Mouse (Mus musculus) heart, embryonic 13.5 days (tissue): ENCODE measurements at regions not wholly inside any gene's neighbourhood (a gene's known extent, or its start where the extent isn't known, plus 50 kb on each side); places are given as distances from the start of the nearest gene placed in this dataset.

Source experiments
- ATAC-seq: fragments of 200-750 bp; cut with Nextera tagmentation; 2 replicates; pipeline ENCODE4 v1.8.0; 2017; ENCODE audit warnings: moderate TSS enrichment; ENCODE audit not compliant: insufficient number of reproducible peaks, low FRiP score, low TSS enrichment; ENCODE audit errors: extremely low read depth
- H3K27ac ChIP-seq: fragments of 300-500 bp; sonication (generic); replicated peaks from 2 replicates; pipeline ENCODE4 v1.5.1; 2015; ENCODE audit warnings: moderate library complexity, mild to moderate bottlenecking, inconsistent platforms
- H3K27me3 ChIP-seq: fragments of 300-500 bp; sonication (generic); replicated peaks from 2 replicates; pipeline ENCODE4 v1.6.1; 2015; ENCODE audit warnings: mild to moderate bottlenecking, inconsistent platforms
- H3K36me3 ChIP-seq: fragments of 300-500 bp; sonication (generic); 2 replicates; pipeline ENCODE4 v1.6.1; 2015; ENCODE audit warnings: mild to moderate bottlenecking, inconsistent platforms
- H3K4me1 ChIP-seq: fragments of 300-500 bp; sonication (generic); 2 replicates; pipeline ENCODE4 v1.6.1; 2015; ENCODE audit warnings: inconsistent platforms
- H3K4me2 ChIP-seq: fragments of 300-500 bp; sonication (generic); 2 replicates; pipeline ENCODE4 v1.6.1; 2015; ENCODE audit warnings: inconsistent platforms, mild to moderate bottlenecking, moderate library complexity
- H3K4me3 ChIP-seq: fragments of 300-500 bp; sonication (generic); 2 replicates; pipeline ENCODE4 v1.5.1; 2015; ENCODE audit warnings: moderate library complexity, mild to moderate bottlenecking, inconsistent platforms
- H3K9ac ChIP-seq: fragments of 300-500 bp; sonication (generic); 2 replicates; pipeline ENCODE4 v1.6.1; 2015; ENCODE audit warnings: inconsistent platforms, mild to moderate bottlenecking, moderate library complexity
- H3K9me3 ChIP-seq: fragments of 300-500 bp; sonication (generic); 2 replicates; pipeline ENCODE4 v1.6.1; 2016; ENCODE audit warnings: inconsistent platforms
- whole genome bisulfite sequencing: fragments of 180-500 bp; shearing (Covaris S2); methylation state at CpG from one replicate; pipeline ENCODE4 v1.1.7; 2015; ENCODE audit warnings: mixed read lengths; 5-methylcytosine and 5-hydroxymethylcytosine counted together

DNA sequence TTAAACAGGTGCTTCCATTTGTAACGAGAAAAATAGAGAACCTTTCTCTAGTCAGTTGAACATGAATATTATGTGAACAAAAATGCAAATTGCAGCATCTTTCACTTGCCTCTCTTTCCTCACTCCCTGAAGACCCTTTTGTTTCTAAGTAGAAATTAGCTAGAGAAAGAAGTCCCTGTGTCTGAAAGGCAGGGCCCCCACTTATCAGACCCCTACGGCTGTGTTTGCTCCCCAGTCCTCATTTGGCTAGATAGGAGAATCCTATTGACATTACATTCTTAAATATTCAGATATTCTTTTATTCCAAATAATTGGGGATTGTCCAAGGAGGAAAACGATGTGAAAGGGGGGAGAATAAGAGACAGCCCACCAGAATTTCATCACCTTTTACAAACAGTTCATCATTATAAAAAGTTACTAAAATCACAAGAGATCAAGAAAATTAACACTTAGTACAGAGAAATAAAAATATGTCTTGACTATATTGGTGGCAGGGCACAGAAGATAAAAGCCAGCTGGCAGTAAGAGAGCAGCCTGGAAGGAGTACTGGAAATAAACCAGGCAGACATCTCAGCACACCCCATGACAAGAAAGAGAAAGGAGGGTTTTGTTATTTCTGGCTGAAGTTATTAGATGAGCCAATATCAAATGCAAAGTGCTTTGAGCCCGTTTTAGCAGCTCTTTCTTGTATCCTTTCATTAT is 687.3 kb upstream of the Nrsn1 start:
- Histone ChIP-seq H3K4me2 (no peak overlapping the region), H3K4me1 (peaks cover 15% of the 10 kb centered on the region), H3K4me3 (no peak overlapping the region), H3K9ac (no peak overlapping the region), H3K27ac (peak overlapping the region; percentile 62), H3K27me3 (no peaks in the 10 kb centered on the region), H3K36me3 (no peaks in the 10 kb centered on the region), H3K9me3 (no peaks in the 10 kb centered on the region)
- WGBS = 39% methylated on average over 4 of the region's 4 CpGs
- ATAC-seq = no peak

DNA sequence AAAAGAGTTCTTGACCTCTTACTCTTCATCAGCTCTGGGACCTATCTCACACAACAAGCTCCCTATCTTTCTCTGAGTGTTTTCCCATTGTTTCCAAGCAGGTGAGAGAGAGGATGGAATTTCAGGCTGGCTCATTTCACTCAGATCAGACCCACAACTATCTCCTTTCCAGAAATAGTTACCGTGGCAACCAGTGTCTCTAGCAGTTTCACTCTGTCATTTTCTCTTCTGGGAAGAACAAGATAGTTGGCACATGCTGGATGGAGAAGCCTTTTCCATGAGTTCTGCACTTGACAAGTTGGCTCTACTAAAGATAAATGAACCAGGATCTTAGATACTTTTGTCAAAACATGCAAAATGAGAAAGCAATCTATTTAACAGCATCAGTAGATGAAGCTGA is 667.3 kb upstream of the Nrsn1 start:
- no peaks in the 10 kb centered on the region for H3K36me3 ChIP-seq
- H3K4me2 ChIP-seq = no peak overlapping the region
- H3K9ac ChIP-seq = no peak overlapping the region
- no peak overlapping the region for H3K27ac ChIP-seq
- no peaks in the 10 kb centered on the region for H3K9me3 ChIP-seq
- 32% methylated on average over 1 of the region's 1 CpGs for WGBS
- no peak for ATAC-seq
- peaks cover 19% of the 10 kb centered on the region for H3K4me1 ChIP-seq
- no peaks in the 10 kb centered on the region for H3K27me3 ChIP-seq
- H3K4me3 ChIP-seq = no peak overlapping the region

GRCm38 (mm10) chr13:25933783-25934182 is 663.5 kb upstream of the Nrsn1 start:
- no peak for ATAC-seq
- no peaks in the 10 kb centered on the region for H3K27me3 ChIP-seq
- no peaks in the 10 kb centered on the region for H3K36me3 ChIP-seq
- 0 out of 2 replicates have a peak overlapping the region, but pooled peaks have one; percentile 24 for H3K9ac ChIP-seq
- peaks cover 19% of the 10 kb centered on the region for H3K4me1 ChIP-seq
- no peaks in the 10 kb centered on the region for H3K9me3 ChIP-seq
- WGBS = 30% methylated on average over 3 of the region's 3 CpGs
- no peak overlapping the region for H3K4me3 ChIP-seq
- H3K27ac ChIP-seq = peak overlapping the region; percentile 72
- no peak overlapping the region for H3K4me2 ChIP-seq

DNA sequence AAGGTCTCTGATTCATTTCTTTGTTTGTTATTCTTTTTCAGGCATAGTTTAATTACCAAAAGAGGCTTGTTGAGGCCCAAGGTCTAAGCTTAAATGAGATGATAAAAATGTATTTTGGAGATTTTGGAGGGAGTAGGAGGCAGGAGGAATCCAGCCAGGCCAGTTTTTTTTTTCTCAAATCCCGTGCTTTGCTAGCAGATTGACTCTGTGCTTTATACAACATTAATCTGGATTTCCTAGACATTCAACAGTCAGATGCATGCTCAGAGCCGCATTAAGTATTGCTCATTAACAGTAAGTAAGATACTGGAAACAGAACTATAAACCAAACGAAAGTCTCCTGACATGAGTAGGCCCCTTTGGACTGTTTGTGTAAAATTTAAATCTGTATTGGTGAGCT is 662.9 kb upstream of the Nrsn1 start:
- WGBS = 48% methylated on average over 3 of the region's 3 CpGs
- H3K9me3 ChIP-seq = no peaks in the 10 kb centered on the region
- H3K36me3 ChIP-seq = no peaks in the 10 kb centered on the region
- H3K4me2 ChIP-seq = no peak overlapping the region
- ATAC-seq = no peak
- no peaks in the 10 kb centered on the region for H3K27me3 ChIP-seq
- H3K27ac ChIP-seq = peak overlapping the region; percentile 72
- H3K4me1 ChIP-seq = peaks cover 19% of the 10 kb centered on the region
- no peak overlapping the region for H3K4me3 ChIP-seq
- 0 out of 2 replicates have a peak overlapping the region, but pooled peaks have one; percentile 24 for H3K9ac ChIP-seq

GRCm38 (mm10) chr13:25932810-25933209 is 662.5 kb upstream of the Nrsn1 start:
- H3K27ac ChIP-seq = no peak overlapping the region
- no peaks in the 10 kb centered on the region for H3K36me3 ChIP-seq
- no peak for ATAC-seq
- WGBS = 0% methylated on average over 1 of the region's 1 CpGs
- H3K27me3 ChIP-seq = no peaks in the 10 kb centered on the region
- H3K9ac ChIP-seq = no peak overlapping the region
- H3K4me1 ChIP-seq = peaks cover 16% of the 10 kb centered on the region
- no peak overlapping the region for H3K4me3 ChIP-seq
- no peaks in the 10 kb centered on the region for H3K9me3 ChIP-seq
- H3K4me2 ChIP-seq = no peak overlapping the region

GRCm38 (mm10) chr13:25932365-25932764 is 662.1 kb upstream of the Nrsn1 start:
- no peak for ATAC-seq
- H3K4me1 ChIP-seq = peaks cover 13% of the 10 kb centered on the region
- H3K36me3 ChIP-seq = no peaks in the 10 kb centered on the region
- no peaks in the 10 kb centered on the region for H3K9me3 ChIP-seq
- no peak overlapping the region for H3K4me2 ChIP-seq
- 0 out of 2 replicates have a peak overlapping the region, but pooled peaks have one; percentile 15 for H3K27ac ChIP-seq
- H3K4me3 ChIP-seq = no peak overlapping the region
- no peaks in the 10 kb centered on the region for H3K27me3 ChIP-seq
- WGBS = 80% methylated on average over 2 of the region's 2 CpGs
- H3K9ac ChIP-seq = no peak overlapping the region

DNA sequence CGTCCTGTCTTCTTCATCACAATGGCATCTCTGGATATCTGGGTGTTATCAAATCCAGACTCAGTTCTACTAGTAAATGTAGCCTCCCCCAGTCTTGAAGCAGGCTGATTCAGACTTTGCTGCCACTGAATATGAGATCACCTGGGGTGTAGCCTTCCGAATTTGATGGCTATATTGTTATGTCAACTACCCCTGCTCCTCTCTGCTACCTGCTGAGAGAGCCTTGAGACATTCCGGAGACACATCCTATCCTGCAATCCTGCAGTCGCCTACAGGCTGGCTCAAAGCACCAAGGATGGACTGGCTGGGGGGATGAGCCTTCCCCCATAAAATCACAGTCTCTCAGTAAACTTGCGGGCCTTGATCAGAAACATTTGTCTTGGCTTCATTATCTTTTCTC is 655.4 kb upstream of the Nrsn1 start:
- ATAC-seq = no peak
- Histone ChIP-seq H3K27ac (no peak overlapping the region), H3K36me3 (no peaks in the 10 kb centered on the region), H3K4me1 (peaks cover 15% of the 10 kb centered on the region), H3K9me3 (no peaks in the 10 kb centered on the region), H3K4me2 (no peak overlapping the region), H3K27me3 (no peaks in the 10 kb centered on the region), H3K4me3 (no peak overlapping the region), H3K9ac (no peak overlapping the region)
- WGBS = 77% methylated on average over 5 of the region's 5 CpGs

GRCm38 (mm10) chr13:25899871-25900270 is 629.6 kb upstream of the Nrsn1 start:
- Histone ChIP-seq H3K9me3 (no peaks in the 10 kb centered on the region), H3K27me3 (no peaks in the 10 kb centered on the region), H3K36me3 (no peaks in the 10 kb centered on the region), H3K4me3 (no peak overlapping the region), H3K4me2 (no peak overlapping the region), H3K27ac (no peak overlapping the region), H3K9ac (no peak overlapping the region), H3K4me1 (no peaks in the 10 kb centered on the region)
- 82% methylated on average over 5 of the region's 5 CpGs for WGBS
- ATAC-seq = no peak

- no peak for ATAC-seq
- no peak overlapping the region for H3K4me2 ChIP-seq
- H3K9ac ChIP-seq = no peak overlapping the region
- no peaks in the 10 kb centered on the region for H3K9me3 ChIP-seq
- no peaks in the 10 kb centered on the region for H3K4me1 ChIP-seq
- H3K4me3 ChIP-seq = no peak overlapping the region
- no peaks in the 10 kb centered on the region for H3K27me3 ChIP-seq
- no peak overlapping the region for H3K27ac ChIP-seq
- 32% methylated on average over 2 of the region's 2 CpGs for WGBS
- no peaks in the 10 kb centered on the region for H3K36me3 ChIP-seq
Observed at GRCm38 (mm10) chr13:25893150-25893549, 622.8 kb upstream of the Nrsn1 start.

- Histone ChIP-seq H3K27ac (no peak overlapping the region), H3K4me2 (no peak overlapping the region), H3K4me3 (no peak overlapping the region), H3K36me3 (no peaks in the 10 kb centered on the region), H3K9me3 (no peaks in the 10 kb centered on the region), H3K4me1 (peaks cover 6% of the 10 kb centered on the region), H3K9ac (no peak overlapping the region), H3K27me3 (no peaks in the 10 kb centered on the region)
- 58% methylated on average over 4 of the region's 4 CpGs for WGBS
- no peak for ATAC-seq
Observed at GRCm38 (mm10) chr13:25882818-25883217, 612.5 kb upstream of the Nrsn1 start.

DNA sequence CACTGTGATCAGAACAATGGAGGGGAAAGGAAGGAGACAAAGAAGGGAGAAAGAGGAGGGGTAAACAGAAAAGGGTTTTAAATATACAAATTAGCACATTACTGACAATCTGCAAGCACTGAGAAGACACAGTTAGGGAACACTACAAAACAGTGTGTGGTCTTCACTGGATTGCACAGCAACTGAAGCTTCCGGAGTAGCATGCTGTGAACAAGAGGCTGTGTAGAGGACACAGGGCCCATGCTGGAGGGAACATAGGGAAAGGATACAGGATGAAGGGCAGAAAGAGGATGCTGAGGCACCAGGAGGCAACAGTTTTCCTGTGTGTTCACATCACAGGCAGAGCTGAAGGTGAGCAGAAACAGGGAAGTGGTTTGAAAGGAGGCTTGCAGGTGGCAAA is 598.6 kb upstream of the Nrsn1 start:
- Histone ChIP-seq H3K27ac (no peak overlapping the region), H3K27me3 (no peaks in the 10 kb centered on the region), H3K9ac (no peak overlapping the region), H3K4me2 (no peak overlapping the region), H3K9me3 (no peaks in the 10 kb centered on the region), H3K4me1 (no peaks in the 10 kb centered on the region), H3K36me3 (no peaks in the 10 kb centered on the region), H3K4me3 (no peak overlapping the region)
- WGBS = 83% methylated on average over 1 of the region's 1 CpGs
- ATAC-seq = no peak

- Histone ChIP-seq H3K27me3 (no peaks in the 10 kb centered on the region), H3K27ac (no peak overlapping the region), H3K4me3 (no peak overlapping the region), H3K4me2 (no peak overlapping the region), H3K9ac (no peak overlapping the region), H3K9me3 (no peaks in the 10 kb centered on the region), H3K36me3 (no peaks in the 10 kb centered on the region), H3K4me1 (no peaks in the 10 kb centered on the region)
- no peak for ATAC-seq
Observed at GRCm38 (mm10) chr13:25858207-25858606, 587.9 kb upstream of the Nrsn1 start.
